Mouse (Mus musculus) cerebellum, adult 8-10 months (tissue): ENCODE results near the gene Atp6v0e.
A peak's percentile ranks its signal among the peaks of the same experiment; 100 is the strongest.

Experiments used
- DNase-seq: peaks from one replicate; pipeline ENCODE4 v3.0.0; 2022

Gene Atp6v0e

DNA sequence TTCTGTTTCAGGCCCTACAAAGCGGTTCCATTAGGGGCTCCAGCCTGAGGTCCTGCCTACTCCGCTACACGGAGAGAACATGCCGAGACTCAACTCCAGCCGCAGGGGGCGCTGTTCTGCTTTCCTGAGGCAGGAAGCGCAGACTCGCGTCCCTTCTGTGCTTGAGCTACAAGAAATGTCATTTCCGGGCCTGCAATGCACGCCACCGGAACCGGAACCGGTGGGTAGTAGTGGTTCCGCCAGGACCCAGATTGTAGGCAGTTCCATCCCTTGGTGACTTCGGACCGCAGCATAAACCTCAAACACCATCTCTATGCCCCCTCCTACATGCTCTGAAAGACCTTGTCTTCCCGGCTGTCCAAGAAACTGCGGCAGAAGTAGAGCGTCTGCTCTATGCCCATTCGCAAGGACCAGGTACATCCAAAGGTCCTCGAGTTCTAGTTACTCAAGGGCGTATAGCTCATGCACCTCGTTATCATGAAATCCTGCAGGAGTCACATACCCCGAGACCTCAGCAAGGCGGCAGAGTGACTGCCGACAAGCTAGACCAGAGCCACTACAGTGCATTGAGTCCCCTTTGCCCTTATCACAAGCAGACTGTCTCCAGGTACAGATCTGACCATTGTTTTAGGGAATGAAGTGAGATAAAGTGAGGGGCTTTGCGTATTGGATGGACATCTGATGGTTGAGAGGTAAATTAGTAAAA, at the start of gene Atp6v0e:
Gene Atp6v0e, plus strand, starts transcription at position 254 of the 706 bp plus-strand sequence.
- DNase-seq: peak; percentile 95

DNA sequence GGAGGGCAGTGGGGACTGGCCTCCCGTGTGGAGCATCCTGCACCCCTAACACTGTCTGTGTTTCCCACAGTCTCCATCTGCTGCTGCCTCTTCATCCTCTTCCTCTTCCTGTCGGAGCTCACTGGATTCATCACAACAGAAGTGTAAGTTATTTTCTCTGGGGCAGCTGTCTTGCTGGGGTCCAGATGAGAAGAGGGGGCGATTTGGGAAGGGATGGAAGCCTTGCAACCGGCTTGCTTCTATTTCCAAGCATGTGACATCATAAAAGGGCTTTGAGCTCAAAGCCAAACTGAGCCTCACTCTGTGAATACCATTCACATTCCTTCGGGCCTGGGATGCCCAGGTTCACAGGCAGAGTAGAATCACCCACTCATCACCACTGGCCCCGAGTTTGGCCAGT, 48.7 kb upstream of the Atp6v0e start:
- DNase-seq: no peak

DNA sequence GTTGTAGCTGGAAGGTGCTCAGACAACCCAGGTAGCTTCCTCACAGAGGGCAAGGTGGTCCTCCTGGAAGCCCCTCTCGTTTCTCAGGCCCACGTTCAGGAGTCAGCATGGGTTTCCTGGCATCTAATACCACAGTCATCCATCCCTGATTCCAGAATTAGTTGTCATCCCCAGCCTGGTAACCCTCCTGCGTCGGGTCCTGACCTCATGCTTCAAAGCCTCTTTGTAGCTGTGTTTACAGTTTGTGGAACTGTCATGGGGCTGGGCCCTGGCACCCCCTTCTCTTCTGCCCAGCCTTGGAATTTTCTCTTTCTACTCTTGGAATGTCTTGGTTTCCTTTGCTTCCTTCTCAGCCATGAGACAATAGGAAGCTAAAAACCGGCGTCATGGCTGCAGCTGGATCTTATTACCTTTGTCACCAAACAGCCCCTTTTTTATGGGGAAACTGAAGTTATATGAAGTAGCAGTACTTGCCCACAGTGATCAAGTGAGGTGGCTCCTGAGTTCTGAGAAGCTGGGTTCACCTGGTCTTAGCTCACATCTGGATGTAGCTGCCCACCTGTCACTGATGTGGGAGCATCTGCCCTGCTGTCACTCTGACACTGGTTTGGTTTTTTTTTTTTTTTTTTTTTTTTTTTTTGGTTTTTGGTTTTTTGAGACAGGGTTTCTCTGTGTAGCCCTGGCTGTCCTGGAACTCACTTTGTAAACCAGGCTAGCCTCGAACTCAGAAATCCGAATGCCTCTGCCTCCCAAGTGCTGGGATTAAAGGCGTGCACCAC, 48.1 kb upstream of the Atp6v0e start:
- no peak for DNase-seq

DNA sequence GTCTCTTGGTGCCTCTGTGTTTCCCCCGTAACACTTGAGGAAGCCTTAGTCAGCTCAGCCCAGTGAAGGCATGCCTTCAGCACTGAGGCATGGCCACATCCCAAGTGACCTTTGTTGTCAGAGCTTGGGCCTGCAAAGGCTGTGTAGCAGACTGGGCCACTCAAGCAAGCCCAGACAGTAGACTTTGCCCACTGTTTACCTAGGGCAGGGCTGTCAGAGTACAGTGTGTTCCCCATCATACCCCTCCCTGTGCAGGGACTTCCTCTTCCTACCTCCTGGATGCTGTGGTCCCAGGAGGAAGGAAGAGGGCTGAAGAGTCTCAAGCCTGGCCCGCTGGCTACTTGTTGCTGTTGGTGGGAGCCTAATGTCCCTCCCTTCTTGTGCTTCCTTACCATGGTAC, 46.3 kb upstream of the Atp6v0e start:
- no peak for DNase-seq

DNA sequence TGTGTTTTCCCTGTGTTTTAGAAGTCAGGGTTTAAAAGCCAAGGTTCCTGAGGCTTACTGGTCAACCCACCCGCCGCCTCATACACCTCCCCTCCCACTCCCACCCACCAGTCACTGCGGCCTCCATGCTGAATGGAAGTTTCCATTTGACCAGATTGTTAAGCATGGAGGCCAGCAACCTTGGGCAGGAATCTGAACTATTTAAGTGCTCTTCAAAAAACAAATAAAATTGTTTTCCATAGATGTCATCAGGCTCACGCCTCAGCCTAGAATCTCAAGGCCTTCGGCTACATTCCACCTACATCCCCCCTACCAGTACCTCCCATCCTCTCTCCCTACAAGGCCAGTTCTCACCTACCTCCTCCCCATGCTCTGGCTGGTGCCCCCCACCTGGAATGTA, 44.5 kb upstream of the Atp6v0e start:
- no peak for DNase-seq

DNA sequence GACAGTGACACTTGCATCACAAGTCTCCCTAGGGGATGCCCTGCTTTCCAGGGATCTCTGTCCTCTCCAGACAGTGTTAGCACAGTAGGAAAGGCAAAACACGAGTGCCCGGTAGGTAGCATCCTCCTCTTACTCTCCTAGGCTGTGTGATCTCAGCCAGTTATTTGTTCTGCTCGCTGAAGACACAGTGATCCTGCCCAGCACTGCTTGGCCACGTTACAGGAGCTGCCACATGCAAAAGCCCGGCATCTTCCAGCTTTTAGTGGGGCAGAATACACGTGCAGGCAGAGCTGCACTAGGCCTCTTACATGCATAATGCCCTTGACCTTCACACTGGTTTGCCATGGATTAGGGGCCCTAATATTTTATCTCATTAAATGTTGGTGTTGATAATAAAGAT, 43.5 kb upstream of the Atp6v0e start:
- DNase-seq: no peak

DNA sequence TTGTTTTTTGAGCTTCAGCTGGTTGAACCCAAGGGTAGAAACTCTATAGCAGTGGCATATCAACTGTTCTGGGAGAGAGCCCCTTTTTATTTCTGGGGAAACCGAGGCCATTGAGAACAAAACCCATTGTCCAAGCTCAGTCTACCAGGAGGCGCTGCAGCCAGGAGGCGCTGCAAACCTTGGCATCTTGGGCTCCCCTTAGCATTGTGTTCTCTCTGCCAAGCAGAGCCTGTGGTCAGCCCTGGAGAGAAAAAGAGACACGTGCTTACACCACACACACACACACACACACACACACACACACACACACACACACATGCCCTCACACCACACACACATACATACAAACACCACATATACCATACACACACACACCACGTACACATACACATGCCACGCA, 42.7 kb upstream of the Atp6v0e start:
- no peak for DNase-seq

DNA sequence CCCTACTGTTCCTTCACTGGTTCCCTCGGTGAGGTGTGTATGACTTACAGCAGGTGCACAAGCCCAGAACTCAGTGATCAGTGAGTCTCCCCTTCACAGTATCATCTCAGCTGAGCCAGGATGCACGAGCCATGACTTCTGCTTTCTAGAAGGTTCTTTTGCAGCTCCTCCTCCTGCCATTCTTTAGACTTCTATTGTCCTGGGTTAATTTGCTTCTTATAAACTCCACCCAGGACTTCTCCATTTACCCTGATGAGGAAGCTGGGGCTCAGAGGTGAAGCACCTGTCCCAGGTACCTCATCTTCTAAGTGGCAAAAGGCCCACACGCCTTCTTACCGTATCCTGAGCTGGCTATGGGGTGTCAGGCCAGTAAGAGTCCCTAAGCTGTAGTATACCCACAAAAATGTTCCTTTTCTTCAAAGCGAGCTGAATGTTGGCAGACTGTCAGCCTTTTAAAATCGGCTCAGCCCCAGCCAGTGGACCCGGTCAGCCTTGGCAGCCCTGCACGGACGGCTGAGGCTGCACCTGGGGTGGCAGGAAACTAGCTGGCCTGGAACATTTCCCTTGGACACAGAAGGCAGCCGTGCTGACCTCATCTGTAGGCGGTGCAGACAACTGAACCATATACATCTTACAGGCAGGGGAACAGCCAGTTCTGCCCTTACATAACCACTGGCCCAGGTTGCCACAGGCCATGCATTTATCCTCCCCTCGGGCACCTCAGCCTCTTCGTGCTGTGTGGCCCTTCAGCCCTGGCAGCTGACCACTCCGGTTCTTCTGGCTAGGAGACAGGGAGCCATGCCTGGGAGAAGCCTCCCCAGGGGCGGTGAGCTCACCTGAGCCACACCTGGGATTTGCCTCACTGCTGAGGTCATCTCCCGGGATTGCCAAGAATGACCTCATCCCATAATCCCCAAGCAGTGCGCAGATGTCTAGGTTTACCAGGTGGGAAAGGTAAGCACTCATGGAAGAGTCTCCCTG, 42.0 kb upstream of the Atp6v0e start:
- DNase-seq: peak; percentile 86

DNA sequence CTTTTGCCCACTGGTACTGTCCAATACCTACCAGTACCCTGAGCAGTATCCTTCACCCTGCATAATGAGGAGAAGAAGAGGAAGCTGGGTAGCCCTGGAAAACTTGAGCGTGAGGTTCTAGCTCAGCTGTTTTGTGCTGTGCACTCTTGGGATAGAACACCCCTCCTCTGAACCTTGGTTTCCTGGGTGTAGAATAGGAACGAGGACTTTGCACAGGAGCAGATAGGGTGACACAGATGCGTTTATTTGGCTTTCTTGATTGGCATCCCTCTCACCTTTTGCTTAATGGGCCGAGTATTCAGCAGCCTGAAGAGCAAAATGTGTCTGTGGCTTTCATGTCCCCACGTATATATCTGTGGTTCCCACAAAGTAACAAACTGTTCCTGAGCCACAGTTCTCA, 41.1 kb upstream of the Atp6v0e start:
- DNase-seq: no peak

DNA sequence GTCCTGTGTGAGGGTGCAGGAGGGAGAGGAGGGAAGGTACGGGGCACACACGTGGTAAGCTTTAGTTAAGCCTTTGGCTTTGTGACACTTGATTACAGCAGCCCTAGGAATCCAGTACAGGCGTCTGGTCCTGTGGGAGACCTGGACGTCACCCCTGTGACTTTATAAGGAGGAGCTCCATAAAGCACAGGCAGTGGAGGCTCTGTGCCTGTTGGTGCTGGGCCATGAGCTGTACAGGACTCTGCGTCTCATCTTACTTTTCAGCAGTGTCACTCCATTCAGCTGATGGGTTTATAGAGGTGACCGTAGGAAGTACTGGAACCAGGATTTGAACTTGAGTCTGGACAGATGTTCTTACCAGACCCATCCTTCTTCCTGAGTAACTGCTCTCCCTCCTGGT, 39.0 kb upstream of the Atp6v0e start:
- no peak for DNase-seq

DNA sequence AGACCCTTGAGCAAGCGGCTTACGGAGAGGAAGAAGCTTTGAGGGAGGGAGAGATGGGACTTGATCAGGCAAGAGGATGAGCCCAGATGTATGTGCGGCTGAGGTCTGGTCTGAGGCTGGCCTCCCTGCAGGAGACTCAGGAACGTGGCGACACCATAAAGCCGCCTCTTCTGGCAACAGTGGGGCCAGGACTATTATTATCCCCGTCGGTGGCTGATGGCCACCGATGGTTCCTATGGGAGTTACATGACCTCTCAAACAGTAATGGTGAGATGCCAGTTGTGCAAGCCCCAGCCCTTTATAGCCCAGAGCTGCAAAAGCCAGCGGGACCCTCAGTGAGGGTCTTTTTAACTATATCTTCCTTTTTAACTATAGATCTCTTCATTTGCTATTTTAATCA, 38.0 kb upstream of the Atp6v0e start:
- DNase-seq: no peak

DNA sequence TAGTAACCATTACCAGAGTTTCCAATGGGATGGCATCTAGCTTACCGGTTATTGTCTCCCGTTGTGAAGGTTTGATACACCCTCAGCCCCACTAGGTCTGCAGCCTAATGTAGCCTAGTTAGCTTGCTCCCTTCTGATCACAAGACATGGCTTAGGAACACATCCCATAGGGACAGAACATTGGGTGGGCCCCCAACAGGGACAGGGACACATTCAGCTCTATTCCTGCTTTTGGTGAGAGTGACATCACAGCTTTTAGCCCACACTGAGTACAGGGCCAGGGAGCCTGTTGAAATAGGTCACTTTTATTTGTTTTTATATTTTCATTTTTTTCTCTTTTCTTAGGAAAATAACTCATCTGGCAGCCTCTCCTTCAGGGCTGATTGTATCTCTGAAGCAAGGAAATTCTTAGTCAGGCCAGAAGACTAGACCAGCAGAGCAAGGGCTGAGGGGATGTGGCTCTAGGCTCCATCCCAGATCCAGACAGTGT, 37.5 kb upstream of the Atp6v0e start:
- no peak for DNase-seq

DNA sequence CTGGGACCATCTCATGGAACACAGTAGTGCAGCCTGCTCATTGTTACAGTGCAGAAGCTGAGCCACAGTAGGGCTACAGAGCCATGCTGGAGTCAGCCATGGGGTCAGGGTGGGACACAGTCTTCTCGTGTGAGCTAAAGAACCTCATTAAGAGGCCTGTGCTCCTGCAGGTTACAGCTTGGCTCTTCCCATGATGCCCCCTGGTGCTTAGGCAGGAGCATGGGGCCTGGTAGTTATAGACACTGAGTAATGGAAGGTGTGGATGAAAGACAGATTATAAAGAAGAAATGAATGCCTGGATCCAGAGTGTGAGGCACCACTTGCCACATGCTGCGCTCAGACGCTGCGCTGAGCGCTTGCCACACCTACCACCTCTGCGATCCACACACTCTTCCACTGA, 34.6 kb upstream of the Atp6v0e start:
- no peak for DNase-seq

DNA sequence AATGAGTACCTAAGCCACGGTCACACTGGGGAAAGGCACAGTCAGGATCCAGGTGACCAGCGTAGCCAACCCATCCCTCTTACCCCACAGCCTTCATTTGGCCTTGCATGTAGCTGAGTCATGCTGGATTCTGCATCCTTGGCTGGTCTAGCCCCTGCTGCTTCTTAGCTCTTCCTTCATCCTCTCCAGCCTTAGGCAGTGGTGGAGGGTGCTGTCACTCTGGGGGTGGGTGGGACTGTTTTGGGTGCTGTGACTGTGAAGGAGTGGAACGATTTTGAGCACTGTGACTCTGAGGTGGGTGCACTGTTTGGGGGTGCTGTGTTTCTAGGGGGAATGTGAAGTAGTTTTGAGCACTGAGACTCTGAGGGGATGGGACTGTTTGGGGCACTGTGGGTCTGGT, 34.1 kb upstream of the Atp6v0e start:
- no peak for DNase-seq

DNA sequence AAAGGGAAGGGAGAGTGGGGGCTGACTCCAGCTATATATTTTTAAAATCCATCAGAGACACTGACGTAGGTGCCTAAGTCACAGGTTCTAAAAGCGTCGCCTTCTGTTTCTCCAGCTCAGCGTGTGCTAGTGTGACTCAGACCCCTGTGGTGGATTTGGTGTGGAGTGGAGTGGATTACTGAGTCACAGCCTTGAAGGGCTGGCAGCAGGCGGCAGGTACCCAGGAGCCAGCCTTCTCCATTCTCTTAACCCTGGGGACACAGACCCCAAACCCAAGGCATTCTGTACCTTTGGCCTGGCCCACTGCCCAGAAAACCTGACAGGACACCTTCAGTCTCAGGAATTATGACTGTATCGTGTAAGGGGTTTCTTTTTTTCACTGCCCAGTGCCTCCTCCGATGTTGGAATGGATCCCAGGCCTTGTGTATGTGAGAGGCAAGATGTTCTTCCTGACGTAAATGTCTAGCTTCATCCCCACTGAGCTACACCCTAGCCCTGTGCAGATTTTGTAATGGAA, 31.2 kb upstream of the Atp6v0e start:
- peak; percentile 62 for DNase-seq

DNA sequence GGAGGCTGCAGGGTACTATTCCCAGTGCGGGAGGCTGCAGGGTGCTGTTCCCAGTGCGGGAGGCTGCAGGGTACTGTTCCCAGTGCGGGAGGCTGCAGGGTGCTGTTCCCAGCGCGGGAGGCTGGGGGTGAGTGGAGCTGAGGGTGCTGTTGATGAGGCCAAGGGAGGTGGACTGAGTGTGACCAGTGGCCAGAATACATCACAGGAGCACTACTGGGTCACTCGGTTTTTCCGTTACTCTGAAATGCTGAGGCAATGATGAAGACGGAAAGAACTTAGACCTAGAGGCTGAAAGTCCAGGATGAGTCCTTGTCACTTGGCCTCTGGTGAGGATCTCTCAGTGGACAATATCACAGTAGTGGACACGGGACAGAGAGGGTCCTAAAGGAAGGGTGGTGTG, 29.8 kb upstream of the Atp6v0e start:
- no peak for DNase-seq

DNA sequence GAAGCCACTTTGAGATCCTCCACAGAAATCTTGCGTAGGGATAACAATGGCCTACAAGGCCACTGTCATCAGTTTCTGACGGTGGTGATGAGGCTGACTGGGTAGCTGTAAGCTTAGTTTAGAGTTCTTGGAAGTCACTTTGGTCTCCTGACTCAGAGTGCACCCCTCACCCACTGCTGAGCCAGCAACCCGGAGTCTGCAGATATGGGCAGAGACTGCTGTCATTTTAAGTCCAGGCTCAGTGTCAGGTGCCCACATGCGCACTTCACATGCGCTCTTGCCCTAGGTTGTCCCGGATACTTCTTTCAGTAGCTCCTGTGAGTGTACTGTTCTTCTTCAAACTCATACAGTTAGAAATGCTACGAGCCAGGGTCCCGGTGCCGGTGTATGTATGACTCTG, 29.1 kb upstream of the Atp6v0e start:
- no peak for DNase-seq

DNA sequence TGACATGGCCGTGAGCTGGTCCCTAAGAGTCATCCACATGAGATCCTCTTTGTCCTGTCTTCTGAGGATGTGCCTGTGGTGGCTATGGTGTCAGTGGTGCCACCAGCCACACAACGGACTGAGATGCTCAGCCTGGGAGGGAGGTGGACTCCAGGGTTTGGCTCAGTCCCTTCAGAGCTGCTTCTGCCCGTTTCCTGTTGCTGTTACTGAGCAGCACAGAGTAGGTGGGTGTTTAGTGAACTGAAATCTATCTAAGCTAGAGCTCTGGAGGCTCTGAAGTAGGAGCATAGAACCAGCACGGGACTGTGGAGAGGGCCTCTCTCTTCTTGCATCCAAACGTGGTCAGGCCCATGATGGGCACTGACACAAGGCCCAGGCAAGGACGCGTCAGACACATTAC, 28.5 kb upstream of the Atp6v0e start:
- DNase-seq: no peak

DNA sequence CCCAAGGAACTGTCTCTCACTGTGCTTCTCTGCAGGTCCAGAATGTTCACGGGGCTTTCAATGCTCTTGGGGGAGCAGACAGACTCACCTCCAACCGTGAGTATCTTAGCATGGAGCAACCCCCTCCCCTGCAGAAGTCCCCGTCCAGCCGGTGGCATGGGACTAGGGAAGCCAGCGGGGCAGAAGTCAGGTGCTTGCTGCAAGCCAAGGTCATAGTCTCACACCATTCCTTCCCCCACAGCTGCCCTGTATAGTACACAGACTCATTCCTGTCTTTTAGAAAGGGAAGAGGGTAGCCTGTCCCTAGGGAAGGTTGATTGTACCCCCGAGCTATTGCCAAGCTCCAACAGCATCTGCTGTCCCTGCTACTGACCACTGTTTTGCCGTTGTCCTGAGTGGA, 27.1 kb upstream of the Atp6v0e start:
- no peak for DNase-seq

DNA sequence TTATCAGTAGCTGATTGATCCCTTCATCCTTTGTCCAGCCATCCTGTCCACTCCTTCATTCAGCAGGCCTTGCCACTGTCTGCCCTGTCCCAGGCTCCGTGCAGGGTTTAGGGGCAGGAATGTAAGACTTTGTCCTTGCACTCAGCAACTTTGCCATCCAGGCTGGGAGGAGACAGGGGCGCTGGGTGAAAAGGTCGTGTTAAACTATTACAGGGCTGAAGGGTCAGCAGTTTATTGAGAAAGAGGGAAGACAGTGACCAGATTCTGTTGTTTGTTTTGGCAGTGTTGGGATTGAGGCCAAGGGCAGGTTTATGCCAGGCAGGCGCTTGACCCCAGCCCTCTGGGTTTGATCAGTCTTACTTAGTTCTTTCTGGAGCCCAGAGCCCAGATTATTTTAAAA, 25.2 kb upstream of the Atp6v0e start:
- DNase-seq: no peak

DNA sequence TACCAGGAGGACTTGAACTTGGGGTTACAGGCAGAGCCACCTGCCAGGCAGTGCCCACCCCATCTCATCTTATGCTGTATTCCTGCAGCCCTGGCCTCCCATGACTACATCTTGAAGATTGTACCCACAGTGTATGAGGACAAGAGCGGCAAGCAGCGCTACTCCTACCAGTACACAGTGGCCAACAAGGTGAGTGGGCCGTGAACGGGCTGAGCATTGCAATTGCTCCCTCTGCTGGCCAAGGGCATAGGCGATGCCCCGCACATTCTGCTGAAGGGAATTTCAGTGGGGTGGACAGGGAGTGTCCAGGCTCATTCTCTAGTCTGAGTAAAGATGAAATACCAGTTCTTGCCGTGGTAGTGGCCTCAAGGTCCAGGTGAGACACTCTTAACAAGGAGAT, 24.4 kb upstream of the Atp6v0e start:
- peak; percentile 86 for DNase-seq

DNA sequence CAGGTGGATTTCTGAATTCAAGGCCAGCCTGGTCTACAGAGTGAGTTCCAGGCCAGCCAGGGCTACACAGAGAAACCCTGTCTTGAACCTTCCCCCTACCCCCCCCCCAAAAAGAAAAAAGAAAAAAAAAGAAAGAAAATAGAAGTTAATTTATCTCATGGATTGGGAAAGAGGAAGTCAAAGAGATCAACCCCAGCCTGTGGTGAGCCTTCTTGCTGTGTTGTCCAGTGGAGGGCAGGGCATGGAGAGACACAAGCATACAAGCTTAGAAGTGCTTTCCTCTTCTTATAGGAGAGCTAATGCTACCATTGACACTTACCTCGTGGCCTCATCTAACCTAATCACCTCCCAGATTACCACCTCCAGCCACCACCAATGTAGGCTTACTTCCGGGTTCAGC, 23.2 kb upstream of the Atp6v0e start:
- no peak for DNase-seq

DNA sequence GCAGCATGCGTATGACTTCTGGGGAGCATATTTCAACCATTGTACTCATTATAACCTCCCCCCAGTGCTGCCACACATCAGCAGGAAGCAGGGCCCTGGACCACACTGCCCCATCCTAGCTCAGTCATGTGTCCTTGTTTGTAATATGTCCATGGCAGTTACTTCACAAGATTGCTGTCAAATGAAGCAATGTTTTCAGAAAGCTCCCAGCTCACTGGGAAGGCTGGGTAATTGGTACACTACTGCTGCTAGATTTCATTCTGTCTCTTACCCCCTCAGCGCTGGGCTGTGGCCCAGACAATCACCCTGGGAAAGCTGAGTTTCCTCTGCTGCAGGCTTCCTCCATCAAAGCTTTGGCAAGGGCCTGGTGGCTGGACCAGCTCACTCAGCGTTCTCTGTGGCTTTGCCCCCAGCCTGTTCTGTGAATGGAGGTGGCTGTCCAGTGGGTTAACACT, 22.7 kb upstream of the Atp6v0e start:
- DNase-seq: no peak
